Mouse (Mus musculus): ENCODE measurements around the gene Rasl2-9. TPM values are rescaled to one million over a fixed set of nuclear protein-coding genes. Genes with fewer than 3 reads are reported as not detected.

The Rasl2-9 gene
- polyA plus RNA-seq (2012; fragmentation: generic; extraction: Trizol), result under 1 TPM in 1 of 2 experiments, not detected in 1; 0.05 TPM

GRCm38 (mm10) chr7:5125549-5126406 is at the start of gene Rasl2-9:
Gene Rasl2-9, minus strand, starts transcription at chr7:5125950.

GRCm38 (mm10) chr7:5149570-5149969 is 23.8 kb upstream of the Rasl2-9 start, which contains the start of gene Vmn1r55:
Gene Vmn1r55, minus strand, starts transcription at chr7:5149670.

GRCm38 (mm10) chr7:5116850-5117249 is 8.9 kb downstream of the Rasl2-9 start, which contains the start of gene Rfpl4:
Gene Rfpl4, minus strand, starts transcription at chr7:5116950.

GRCm38 (mm10) chr7:5080010-5080751 is 45.6 kb downstream of the Rasl2-9 start, which contains the start of gene Epn1:
Gene Epn1, plus strand, starts transcription at chr7:5080235.

Other genes with a start within 250 kb of the Rasl2-9 start
- gene Isoc2a, start 248.8 kb downstream of the Rasl2-9 start, polyA plus RNA-seq (2012; fragmentation: generic; extraction: Trizol), result 1 to 10 TPM; 1.5 to 3.4 TPM
- under 1 TPM in 1 of 2 experiments, not detected in 1; 0.19 TPM for gene Gm36210, start 219.4 kb downstream of the Rasl2-9 start, polyA plus RNA-seq (2012; fragmentation: generic; extraction: Trizol)
- 10 to 100 TPM in 1 of 2 experiments, 1 to 10 TPM in 1; 8.1 to 11.7 TPM for gene Zfp628, start 210.7 kb downstream of the Rasl2-9 start, polyA plus RNA-seq (2012; fragmentation: generic; extraction: Trizol)
- gene Nat14, start 203.9 kb downstream of the Rasl2-9 start, polyA plus RNA-seq (2012; fragmentation: generic; extraction: Trizol), result 1 to 10 TPM in 1 of 2 experiments, under 1 TPM in 1; 0.78 to 6.7 TPM
- gene Ssc5d, start 200.2 kb downstream of the Rasl2-9 start, polyA plus RNA-seq (2012; fragmentation: generic; extraction: Trizol), result 10 to 100 TPM in 1 of 2 experiments, 1 to 10 TPM in 1; 4.7 to 87.9 TPM
- gene Sbk2, start 161.5 kb downstream of the Rasl2-9 start, polyA plus RNA-seq (2012; fragmentation: generic; extraction: Trizol), result under 1 TPM; 0.01 to 0.13 TPM
- gene Sbk3, start 154.8 kb downstream of the Rasl2-9 start, polyA plus RNA-seq (2012; fragmentation: generic; extraction: Trizol), result under 1 TPM; 0.01 to 0.13 TPM
- 10 to 100 TPM in 1 of 2 experiments, 1 to 10 TPM in 1; 7.9 to 20.1 TPM for gene Zfp579, start 129.8 kb downstream of the Rasl2-9 start, polyA plus RNA-seq (2012; fragmentation: generic; extraction: Trizol)
- gene Zfp524, start 111.5 kb downstream of the Rasl2-9 start, polyA plus RNA-seq (2012; fragmentation: generic; extraction: Trizol), result 10 to 100 TPM; 24.7 to 30.2 TPM
- gene Fiz1, start 111.3 kb downstream of the Rasl2-9 start, polyA plus RNA-seq (2012; fragmentation: generic; extraction: Trizol), result 10 to 100 TPM; 22.6 to 29.6 TPM
- gene Gm44973, start 110.5 kb downstream of the Rasl2-9 start, polyA plus RNA-seq (2012; fragmentation: generic; extraction: Trizol), result under 1 TPM; 0.14 to 0.17 TPM
- gene Zfp865, start 105.6 kb downstream of the Rasl2-9 start, polyA plus RNA-seq (2012; fragmentation: generic; extraction: Trizol), result 10 to 100 TPM in 1 of 2 experiments, 1 to 10 TPM in 1; 6.3 to 24.5 TPM
- under 1 TPM; 0.12 to 0.55 TPM for gene Ccdc106, start 105.4 kb downstream of the Rasl2-9 start, polyA plus RNA-seq (2012; fragmentation: generic; extraction: Trizol)
- gene 4632433K11Rik, start 91.8 kb downstream of the Rasl2-9 start, polyA plus RNA-seq (2012; fragmentation: generic; extraction: Trizol), result not detected
- gene Zfp784, start 87.5 kb downstream of the Rasl2-9 start, polyA plus RNA-seq (2012; fragmentation: generic; extraction: Trizol), result 1 to 10 TPM; 1.7 to 8.9 TPM
- 10 to 100 TPM; 26.8 to 46.2 TPM for gene Zfp580, start 74.4 kb downstream of the Rasl2-9 start, polyA plus RNA-seq (2012; fragmentation: generic; extraction: Trizol)
- 100 to 1,000 TPM; 166 to 202 TPM for gene U2af2, start 63.8 kb downstream of the Rasl2-9 start, polyA plus RNA-seq (2012; fragmentation: generic; extraction: Trizol)
- 100 to 1,000 TPM; 130 to 144 TPM for gene Epn1, start 45.7 kb downstream of the Rasl2-9 start, polyA plus RNA-seq (2012; fragmentation: generic; extraction: Trizol)
- gene Rfpl4, start 9.0 kb downstream of the Rasl2-9 start, polyA plus RNA-seq (2012; fragmentation: generic; extraction: Trizol), result under 1 TPM in 1 of 2 experiments, not detected in 1; 0.06 TPM
- gene Vmn1r55, start 23.7 kb upstream of the Rasl2-9 start, polyA plus RNA-seq (2012; fragmentation: generic; extraction: Trizol), result not detected
- gene Vmn1r56, start 70.8 kb upstream of the Rasl2-9 start, polyA plus RNA-seq (2012; fragmentation: generic; extraction: Trizol), result not detected
- gene Vmn1r57, start 92.5 kb upstream of the Rasl2-9 start, polyA plus RNA-seq (2012; fragmentation: generic; extraction: Trizol), result not detected
- not detected for gene Gm5065, start 224.6 kb upstream of the Rasl2-9 start, polyA plus RNA-seq (2012; fragmentation: generic; extraction: Trizol)
- gene Nlrp2, start 225.1 kb upstream of the Rasl2-9 start, polyA plus RNA-seq (2012; fragmentation: generic; extraction: Trizol), result not detected

All from C3H10T1/2 (cell line).